ENCODE assay signal across 8 mouse cellular contexts in genomic region chr2:165492648-165493553, GRCm38 (mm10). TPM values are rescaled to one million over a fixed set of nuclear protein-coding genes. Genes with fewer than 3 reads are reported as not detected.
A peak's percentile ranks its signal among the peaks of the same experiment; 100 is the strongest.
DNase-seq lines count a peak whose midpoint lies in the region; ATAC-seq and TF ChIP-seq lines count a peak whose summit lies in the region.

Trp53rka (minus strand) TSS chr2:165493324.

- peaks cover 5% of the 10 kb centered on the region for H3K4me1 ChIP-seq in cortical plate, adult 2 months (ENCODE audit: control insufficient read depth, insufficient read depth, low read length)
- H3K4me1 ChIP-seq in hindbrain, postnatal 0 days (ENCODE audit: insufficient read depth, low read length), result peaks cover 3% of the 10 kb centered on the region; the same call in 1 of the 2 replicates
- H3K4me1 ChIP-seq in megakaryocyte, embryonic 14.5 days, result peaks cover 31% of the 10 kb centered on the region

- peaks cover 19% of the 10 kb centered on the region; the same call in 1 of the 2 replicates for H3K36me3 ChIP-seq in hindbrain, postnatal 0 days (ENCODE audit: insufficient read depth, low read length)
- H3K36me3 ChIP-seq in megakaryocyte, embryonic 14.5 days (replicated peaks; ENCODE audit: low read length), result peaks cover 30% of the 10 kb centered on the region

- peak within 1 kb of the TSS; percentile 49 for H3K4me3 ChIP-seq in cortical plate, adult 2 months (ENCODE audit: insufficient read depth, low read length)
- peak within 1 kb of the TSS; percentile 67 for H3K4me3 ChIP-seq in hindbrain, postnatal 0 days (ENCODE audit: low read length)
- peak within 1 kb of the TSS; percentile 96 for H3K4me3 ChIP-seq in megakaryocyte, embryonic 14.5 days (replicated peaks)

- DNase-seq in adrenal gland, adult (ENCODE audit: inconsistent age in 2 of 2, low spot score in 1 of 2), result peak; percentile 84 to 94
- peak; percentile 59 to 71 for DNase-seq in gastrocnemius, adult 8-10 months (ENCODE audit: low spot score in 2 of 2)
- peak; percentile 90 for DNase-seq in hindbrain, postnatal 0 days (ENCODE audit: low spot score)
- DNase-seq in left cerebral cortex, adult 8-10 months (ENCODE audit: low spot score in 2 of 2), result peak; percentile 72 to 75
- peak; percentile 83 for DNase-seq in right cerebral cortex, adult 2 months (ENCODE audit: low spot score in 2 of 2)
- peak; percentile 70 for DNase-seq in urinary bladder, postnatal 25 days (ENCODE audit: low spot score)

- peak; percentile 70; the same call in 1 of the 2 replicates for TF ChIP-seq POLR2A in cortical plate, adult 2 months (IDR thresholded peaks at IDR 0.05; ENCODE audit: extremely low read depth, insufficient read depth, low read length)

- peak within 1 kb of the TSS; percentile 87 for H3K4me2 ChIP-seq in hindbrain, postnatal 0 days (ENCODE audit: low read depth, low read length)

- no peaks in the 10 kb centered on the region for H3K9me3 ChIP-seq in hindbrain, postnatal 0 days (ENCODE audit: low read length)
- peaks cover 14% of the 10 kb centered on the region for H3K9me3 ChIP-seq in megakaryocyte, embryonic 14.5 days

- peak within 1 kb of the TSS; percentile 79 for H3K27ac ChIP-seq in cortical plate, adult 2 months (ENCODE audit: insufficient read depth, low read length)
- H3K27ac ChIP-seq in hindbrain, postnatal 0 days, result peak within 1 kb of the TSS; percentile 89

- no peaks in the 10 kb centered on the region for H3K27me3 ChIP-seq in hindbrain, postnatal 0 days (ENCODE audit: insufficient read depth, low read length)
- peaks cover 18% of the 10 kb centered on the region for H3K27me3 ChIP-seq in megakaryocyte, embryonic 14.5 days (replicated peaks)

- peak within 1 kb of the TSS; percentile 83 for H3K9ac ChIP-seq in hindbrain, postnatal 0 days (replicated peaks; ENCODE audit: low read length)

- WGBS in hindbrain, postnatal 0 days, result under 1% methylated on average over 66 of the region's 84 CpGs

- no peak for TF ChIP-seq CTCF in cortical plate, adult 2 months (IDR thresholded peaks at IDR 0.05; ENCODE audit: extremely low read depth, insufficient read depth, low read length)
- TF ChIP-seq CTCF in hindbrain, postnatal 0 days (IDR thresholded peaks at IDR 0.05; ENCODE audit: low read depth), result no peak

- ATAC-seq in hindbrain, postnatal 0 days, result peak; percentile 90

RNA-seq across cellular contexts. Expression of gene Trp53rka, which starts in this region (rescaled TPM):
- polyA plus RNA-seq in cortical plate, adult 2 months (2012; rRNA removed), result 25.2 and 26.5 TPM in 2 replicates
- 10 to 100 TPM in 3 of 4 experiments, 1 to 10 TPM in 1; 9.2 to 11.5 (median 10.4) TPM for total RNA-seq in gastrocnemius, adult 8-10 months (2022)
- 39.7 and 41.2 TPM in 2 replicates for total RNA-seq in hindbrain, postnatal 0 days (2014; rRNA removed)
- polyA plus RNA-seq in hindbrain, postnatal 0 days (2015; fragmentation: Nextera tagmentation; extraction: Ambion mirVana), result 35.0 and 35.7 TPM in 2 replicates
- 10 to 100 TPM; 19.2 to 20.3 (median 20.0) TPM for total RNA-seq in left cerebral cortex, adult 8-10 months (2022)
- polyA plus RNA-seq in megakaryocyte, embryonic 14.5 days (2012; ENCODE audit: insufficient read depth, low replicate concordance), result 17.6 and 36.2 TPM in 2 replicates

Comparison
In these comparisons a context has a peak if more than half of its experiments do, and no peak if none do; other contexts are left out.
1. Peak in every context shown above with its lines: DNase-seq, ATAC-seq, H3K4me3 ChIP-seq and H3K27ac ChIP-seq.